Mouse (Mus musculus): Measurements from ENCODE around the gene Sez6l2.

DNA sequence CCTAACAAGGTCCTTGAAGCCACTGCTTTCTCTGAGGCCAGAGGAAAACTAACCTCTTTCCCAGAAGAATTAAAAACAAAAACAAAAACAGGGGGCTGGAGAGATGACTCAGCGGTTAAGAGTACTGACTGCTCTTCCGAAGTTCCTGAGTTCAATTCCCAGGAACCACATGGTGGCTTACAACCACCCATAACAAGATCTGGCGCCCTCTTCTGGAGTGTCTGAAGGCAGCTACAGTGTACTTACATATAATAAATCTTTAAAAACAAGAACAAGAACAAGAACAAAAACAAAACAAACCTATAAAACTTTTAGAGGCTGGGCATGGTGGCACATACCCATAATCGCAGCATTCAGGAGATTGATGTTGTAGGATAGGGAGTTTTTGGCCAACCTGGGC lies 46.1 kb downstream of the Sez6l2 start:
- TF ChIP-seq CTCF (IDR thresholded peaks at IDR 0.05; ENCODE audit: low read depth), result peak; percentile 43
- TF ChIP-seq EP300 (IDR thresholded peaks at IDR 0.05; ENCODE audit: low read depth), result no peak

Measured in liver, postnatal 0 days (tissue).